Mouse (Mus musculus) limb, embryonic 14.5 days (tissue): ENCODE results near the gene Fuca1. TPM values are rescaled to one million over a fixed set of nuclear protein-coding genes. Genes with fewer than 3 reads are reported as not detected.
A peak's percentile ranks its signal among the peaks of the same experiment; 100 is the strongest.

Source experiments
- ATAC-seq: fragments of 200-750 bp; cut with Nextera tagmentation; 2 replicates; pipeline ENCODE4 v1.8.0; 2017; ENCODE audit warnings: low read depth, moderate number of reproducible peaks, moderate TSS enrichment; ENCODE audit not compliant: low FRiP score
- DNase-seq: peaks from one replicate; pipeline ENCODE4 v3.0.0-alpha.2; 2015; ENCODE audit warnings: low spot score
- H3K27ac ChIP-seq: fragments of 300-500 bp; sonication (generic); replicated peaks from 2 replicates; pipeline ENCODE4 v1.5.1; 2014; ENCODE audit warnings: low read depth, mild to moderate bottlenecking, low read length, moderate library complexity, mixed read lengths
- H3K27me3 ChIP-seq: fragments of 300-500 bp; sonication (generic); 2 replicates; pipeline ENCODE4 v1.6.1; 2014; ENCODE audit warnings: low read length, mixed read lengths; ENCODE audit not compliant: control insufficient read depth, insufficient read depth
- H3K36me3 ChIP-seq: fragments of 300-500 bp; sonication (generic); 2 replicates; pipeline ENCODE4 v1.6.1; 2014; ENCODE audit warnings: mild to moderate bottlenecking, low read length, moderate library complexity, mixed read lengths; ENCODE audit not compliant: control insufficient read depth, insufficient read depth
- H3K4me1 ChIP-seq: fragments of 300-500 bp; sonication (generic); 2 replicates; pipeline ENCODE4 v1.6.1; 2014; ENCODE audit warnings: antibody characterized with exemption, low read length, mixed read lengths; ENCODE audit not compliant: control insufficient read depth, insufficient read depth
- H3K4me2 ChIP-seq: fragments of 300-500 bp; sonication (generic); replicated peaks from 2 replicates; pipeline ENCODE4 v1.6.1; 2014; ENCODE audit warnings: low read depth, mild to moderate bottlenecking, low read length, moderate library complexity; ENCODE audit not compliant: severe bottlenecking
- H3K4me3 ChIP-seq: fragments of 300-500 bp; sonication (generic); replicated peaks from 2 replicates; pipeline ENCODE4 v1.5.1; 2014; ENCODE audit warnings: low read length
- H3K9ac ChIP-seq: fragments of 300-500 bp; sonication (generic); 2 replicates; pipeline ENCODE4 v1.6.1; 2014; ENCODE audit warnings: mild to moderate bottlenecking, low read depth, low read length, moderate library complexity; ENCODE audit not compliant: severe bottlenecking
- H3K9me3 ChIP-seq: fragments of 300-500 bp; sonication (generic); 2 replicates; pipeline ENCODE4 v1.6.1; 2016; ENCODE audit warnings: low read length; ENCODE audit not compliant: control insufficient read depth
- POLR2A ChIP-seq: fragments of 200-500 bp; IDR thresholded peaks from 2 replicates; pipeline ENCODE4 v1.8.0; 2012; ENCODE audit warnings: inconsistent platforms, mild to moderate bottlenecking, moderate library complexity, borderline replicate concordance; ENCODE audit not compliant: insufficient read depth, insufficient read length; ENCODE audit errors: extremely low read depth
- WGBS: fragments of 180-500 bp; shearing (Covaris S2); extraction: QIAGEN DNeasy Blood & Tissue Kit; methylation state at CpG from one replicate; pipeline ENCODE4 v1.1.7; 2014; 5-methylcytosine and 5-hydroxymethylcytosine counted together
- polyA plus RNA-seq, 2 experiments: library from polyadenylated mRNA; depleted of rRNA in 1 of 2; stranded (reverse) in 1 of 2; unstranded in 1 of 2; fragments of >200 nt; fragmentation: Nextera tagmentation in 1 of 2; extraction: Ambion mirVana in 1 of 2; gene quantifications; 2 replicates each; pipeline versions ENCODE4 v1.2.1 to v1.2.3; 2012 to 2014

Gene Fuca1
- polyA plus RNA-seq, 2 experiments = 50.1 to 80.8 TPM

GRCm38 (mm10) chr4:135874564-135875535 lies 45.7 kb upstream of the Fuca1 start:
- 84% methylated on average over 10 of the region's 10 CpGs for WGBS
- TF ChIP-seq POLR2A = no peak
- ATAC-seq = no peak

GRCm38 (mm10) chr4:135875546-135875945 lies 45.0 kb upstream of the Fuca1 start:
- no peak overlapping the region for H3K4me2 ChIP-seq

More at GRCm38 (mm10) chr4:135874564-135875535, 45.7 kb upstream of the Fuca1 start:
- no peak overlapping the region for H3K4me3 ChIP-seq
- peaks cover 39% of the 10 kb centered on the region for H3K4me1 ChIP-seq
- H3K27me3 ChIP-seq = no peaks in the 10 kb centered on the region
- H3K36me3 ChIP-seq = peaks cover 14% of the 10 kb centered on the region
- no peaks in the 10 kb centered on the region for H3K9me3 ChIP-seq
- peak overlapping the region; percentile 85; the same call in 1 of the 2 replicates for H3K4me2 ChIP-seq
- peak overlapping the region; percentile 100 for H3K27ac ChIP-seq
- no peak for DNase-seq
- peak overlapping the region; percentile 97 for H3K9ac ChIP-seq

GRCm38 (mm10) chr4:135875991-135876582 lies 44.4 kb upstream of the Fuca1 start:
- DNase-seq (no peak), ATAC-seq (no peak)
- Histone ChIP-seq H3K4me2 (peak overlapping the region; percentile 55), H3K4me3 (peak overlapping the region; percentile 21), H3K9ac (peak overlapping the region; percentile 43), H3K27me3 (no peaks in the 10 kb centered on the region), H3K9me3 (no peaks in the 10 kb centered on the region), H3K4me1 (peaks cover 35% of the 10 kb centered on the region), H3K36me3 (peaks cover 14% of the 10 kb centered on the region), H3K27ac (peak overlapping the region; percentile 63)
- no peak for TF ChIP-seq POLR2A
- WGBS = 4% methylated on average over 9 of the region's 9 CpGs

More at GRCm38 (mm10) chr4:135875546-135875945, 45.0 kb upstream of the Fuca1 start:
- ATAC-seq = no peak
- peak overlapping the region; percentile 63 for H3K27ac ChIP-seq
- H3K36me3 ChIP-seq = peaks cover 14% of the 10 kb centered on the region
- 31% methylated on average over 7 of the region's 7 CpGs for WGBS
- H3K4me3 ChIP-seq = no peak overlapping the region; the same call in 1 of the 2 replicates
- H3K4me1 ChIP-seq = peaks cover 36% of the 10 kb centered on the region
- TF ChIP-seq POLR2A = no peak
- H3K27me3 ChIP-seq = no peaks in the 10 kb centered on the region
- DNase-seq = no peak
- H3K9me3 ChIP-seq = no peaks in the 10 kb centered on the region
- no peak overlapping the region for H3K9ac ChIP-seq

GRCm38 (mm10) chr4:135876583-135877020 lies 43.9 kb upstream of the Fuca1 start:
- Histone ChIP-seq H3K9ac (peak overlapping the region; percentile 43), H3K4me2 (peak overlapping the region; percentile 55), H3K27ac (peak overlapping the region; percentile 63), H3K4me1 (peaks cover 32% of the 10 kb centered on the region), H3K27me3 (no peaks in the 10 kb centered on the region), H3K9me3 (no peaks in the 10 kb centered on the region), H3K36me3 (peaks cover 11% of the 10 kb centered on the region), H3K4me3 (peak overlapping the region; percentile 21)
- no peak for TF ChIP-seq POLR2A
- DNase-seq = peak; percentile 77
- 3% methylated on average over 16 of the region's 16 CpGs for WGBS
- peak; percentile 5; the same call in 1 of the 2 replicates for ATAC-seq

GRCm38 (mm10) chr4:135877742-135878141 lies 42.8 kb upstream of the Fuca1 start:
- 56% methylated on average over 2 of the region's 2 CpGs for WGBS
- H3K27me3 ChIP-seq = no peaks in the 10 kb centered on the region
- DNase-seq (no peak), ATAC-seq (no peak)
- H3K4me2 ChIP-seq = no peak overlapping the region
- H3K36me3 ChIP-seq = peaks cover 1% of the 10 kb centered on the region; the same call in 1 of the 2 replicates
- H3K9me3 ChIP-seq = no peaks in the 10 kb centered on the region
- H3K27ac ChIP-seq = no peak overlapping the region
- H3K4me1 ChIP-seq = peaks cover 25% of the 10 kb centered on the region
- no peak overlapping the region for H3K4me3 ChIP-seq
- no peak overlapping the region for H3K9ac ChIP-seq
- no peak for TF ChIP-seq POLR2A
